Mouse (Mus musculus): Measurements from ENCODE around the gene Sparc. TPM values are rescaled to one million over a fixed set of nuclear protein-coding genes. Genes with fewer than 3 reads are reported as not detected.
A peak's percentile ranks its signal among the peaks of the same experiment; 100 is the strongest.
"Not testable (repeated sequence)": the region's sequence is repeated elsewhere in the genome, so short reads cannot be mapped to it uniquely, and the experiment has no call there.

The Sparc gene
- total RNA-seq, 2 experiments from 2014 or later: 360 to 421 TPM

- no peak for DNase-seq (ENCODE audit: extremely low spot score in 1 of 2, low spot score in 1 of 2)
These were observed 16.7 kb upstream of the Sparc start for GRCm38 (mm10) chr11:55439718-55440117.

- DNase-seq (ENCODE audit: extremely low spot score in 1 of 2, low spot score in 1 of 2): no peak
These were observed 15.0 kb upstream of the Sparc start for GRCm38 (mm10) chr11:55438031-55438430.

- DNase-seq (ENCODE audit: extremely low spot score in 1 of 2, low spot score in 1 of 2): no peak
These were observed 13.1 kb upstream of the Sparc start for GRCm38 (mm10) chr11:55436089-55436488.

GRCm38 (mm10) chr11:55432981-55433380, 10.0 kb upstream of the Sparc start:
- DNase-seq (ENCODE audit: extremely low spot score in 1 of 2, low spot score in 1 of 2): no peak

GRCm38 (mm10) chr11:55429973-55430372, 7.0 kb upstream of the Sparc start:
- DNase-seq (ENCODE audit: extremely low spot score in 1 of 2, low spot score in 1 of 2): no peak

- no peak for DNase-seq (ENCODE audit: extremely low spot score in 1 of 2, low spot score in 1 of 2)
These were observed 5.4 kb upstream of the Sparc start for GRCm38 (mm10) chr11:55428186-55429012.

- no peak for DNase-seq (ENCODE audit: extremely low spot score in 1 of 2, low spot score in 1 of 2)
These were observed 1.9 kb upstream of the Sparc start for GRCm38 (mm10) chr11:55424746-55425360.

- no peak for DNase-seq (ENCODE audit: extremely low spot score in 1 of 2, low spot score in 1 of 2)
These were observed 773 bp upstream of the Sparc start for GRCm38 (mm10) chr11:55423756-55424155.

- no peak for DNase-seq (ENCODE audit: extremely low spot score in 1 of 2, low spot score in 1 of 2)
These were observed 3.2 kb downstream of the Sparc start for GRCm38 (mm10) chr11:55419678-55420307.

GRCm38 (mm10) chr11:55419296-55419677, 3.7 kb downstream of the Sparc start:
- peak in 1 of 2 experiments; percentile 41 for DNase-seq (ENCODE audit: extremely low spot score in 1 of 2, low spot score in 1 of 2)

- no peak for DNase-seq (ENCODE audit: extremely low spot score in 1 of 2, low spot score in 1 of 2)
These were observed 4.3 kb downstream of the Sparc start for GRCm38 (mm10) chr11:55418704-55419061.

GRCm38 (mm10) chr11:55417898-55418703, 4.9 kb downstream of the Sparc start:
- DNase-seq (ENCODE audit: extremely low spot score in 1 of 2, low spot score in 1 of 2): no peak

- no peak for DNase-seq (ENCODE audit: extremely low spot score in 1 of 2, low spot score in 1 of 2)
These were observed 6.2 kb downstream of the Sparc start for GRCm38 (mm10) chr11:55416609-55417265.

- not testable (repeated sequence) for DNase-seq (ENCODE audit: extremely low spot score in 1 of 2, low spot score in 1 of 2)
These were observed 7.3 kb downstream of the Sparc start for GRCm38 (mm10) chr11:55415731-55416130.

GRCm38 (mm10) chr11:55415036-55415704, 7.8 kb downstream of the Sparc start:
- no peak for DNase-seq (ENCODE audit: extremely low spot score in 1 of 2, low spot score in 1 of 2)

- no peak for DNase-seq (ENCODE audit: extremely low spot score in 1 of 2, low spot score in 1 of 2)
These were observed 8.7 kb downstream of the Sparc start for GRCm38 (mm10) chr11:55414314-55414713.

- no peak for DNase-seq (ENCODE audit: extremely low spot score in 1 of 2, low spot score in 1 of 2)
These were observed 9.6 kb downstream of the Sparc start for GRCm38 (mm10) chr11:55413416-55413796.

GRCm38 (mm10) chr11:55412680-55413415, 10.1 kb downstream of the Sparc start:
- no peak for DNase-seq (ENCODE audit: extremely low spot score in 1 of 2, low spot score in 1 of 2)

- no peak for DNase-seq (ENCODE audit: extremely low spot score in 1 of 2, low spot score in 1 of 2)
These were observed 10.9 kb downstream of the Sparc start for GRCm38 (mm10) chr11:55412034-55412433.
